In genomic region chr9:118907934-118908620, GRCm38 (mm10) we compare ENCODE assay signal across 8 mouse cellular contexts. TPM values are rescaled to one million over a fixed set of nuclear protein-coding genes. Genes with fewer than 3 reads are reported as not detected.
A peak's percentile ranks its signal among the peaks of the same experiment; 100 is the strongest.
DNase-seq lines count a peak whose midpoint lies in the region; ATAC-seq and TF ChIP-seq lines count a peak whose summit lies in the region.
"Had no signal": no experiment of that assay in that cellular context is flagged by ENCODE, and none has a peak within 500 bp of the region (broad histone marks: within the 10 kb centered on the region; RNA-seq: fewer than 3 reads in every experiment).

No protein-coding gene starts in this region.

- TF ChIP-seq RAD21 in MEL (IDR thresholded peaks at IDR 0.05; ENCODE audit: low read depth, low read length), result peak; percentile 76

- WGBS in lung, embryonic 15.5 days, result 44% methylated on average over 18 of the region's 18 CpGs

- no peak overlapping the region for H3K4me2 ChIP-seq in lung, embryonic 15.5 days
- H3K4me2 ChIP-seq: limb, embryonic 15.5 days had no signal

- intact Hi-C loops in heart, postnatal 10 days (cut with DNase I), result loop anchor here (1.0 kb wide), 2 partner anchors 302 to 319 kb away; partner anchors contain the start of gene Itga9

- no peak overlapping the region for H3K4me3 ChIP-seq in MEL (ENCODE audit: control insufficient read depth in 1 of 2, insufficient read depth in 1 of 2, low read depth in 2 of 2, low read length in 2 of 2)
- H3K4me3 ChIP-seq in embryonic fibroblast, embryonic 13.5 days (ENCODE audit: insufficient read depth, low read length), result no peak overlapping the region
- no peak overlapping the region for H3K4me3 ChIP-seq in lung, embryonic 15.5 days
- H3K4me3 ChIP-seq: limb, embryonic 15.5 days had no signal

- TF ChIP-seq EP300 in MEL (IDR thresholded peaks at IDR 0.05; ENCODE audit: low read depth in 1 of 2, low read length in 2 of 2), result peak in 1 of 2 experiments; percentile 39; a peak in 1 of 4 replicates

- H3K9ac ChIP-seq in MEL (ENCODE audit: control insufficient read depth, low read depth, low read length, poor library complexity, severe bottlenecking), result no peak overlapping the region
- H3K9ac ChIP-seq in lung, embryonic 15.5 days, result no peak overlapping the region
- H3K9ac ChIP-seq: limb, embryonic 15.5 days had no signal

- H3K9me3 ChIP-seq in MEL (replicated peaks; ENCODE audit: insufficient read depth, low read length), result no peaks in the 10 kb centered on the region
- no peaks in the 10 kb centered on the region for H3K9me3 ChIP-seq in lung, embryonic 15.5 days
- H3K9me3 ChIP-seq: limb, embryonic 15.5 days had no signal

- H3K4me1 ChIP-seq in MEL (ENCODE audit: control insufficient read depth in 1 of 2, insufficient read depth in 2 of 2, low read length in 2 of 2), result 0 out of 4 replicates have a peak, but pooled peaks cover 0 to 1% of the 10 kb centered on the region in 2 experiments
- H3K4me1 ChIP-seq in embryonic fibroblast, embryonic 13.5 days (ENCODE audit: control insufficient read depth, insufficient read depth, low read length), result no peaks in the 10 kb centered on the region
- H3K4me1 ChIP-seq in lung, embryonic 15.5 days, result peaks cover 5% of the 10 kb centered on the region

- H3K27me3 ChIP-seq in MEL (ENCODE audit: control insufficient read depth in 1 of 2, insufficient read depth in 2 of 2, low read length in 2 of 2), result peaks cover 0 to under 1% of the 10 kb centered on the region in 2 experiments; a peak in 2 of 4 replicates
- no peaks in the 10 kb centered on the region for H3K27me3 ChIP-seq in lung, embryonic 15.5 days
- H3K27me3 ChIP-seq: limb, embryonic 15.5 days had no signal

- H3K79me2 ChIP-seq in MEL (ENCODE audit: control insufficient read depth, insufficient read depth, low read length, poor library complexity), result no peaks in the 10 kb centered on the region

- H3K36me3 ChIP-seq in MEL (ENCODE audit: control insufficient read depth in 1 of 2, insufficient read depth in 2 of 2, low read length in 2 of 2), result peaks cover 0 to under 1% of the 10 kb centered on the region in 2 experiments; a peak in 1 of 4 replicates
- no peaks in the 10 kb centered on the region for H3K36me3 ChIP-seq in lung, embryonic 15.5 days
- H3K36me3 ChIP-seq: limb, embryonic 15.5 days had no signal

- DNase-seq in MEL (ENCODE audit: low read depth, low spot score), result peak; percentile 84
- peak; percentile 77 for DNase-seq in adrenal gland, postnatal 25 days
- peak; percentile 90 to 94 for DNase-seq in heart, postnatal 10 days
- DNase-seq in layer of hippocampus, adult 18-20 months (ENCODE audit: low spot score in 2 of 2), result peak; percentile 69 to 89
- DNase-seq in right cerebral cortex, postnatal 10 days (ENCODE audit: low spot score in 2 of 2), result peak; percentile 88 to 92

- TF ChIP-seq POLR2A in MEL (IDR thresholded peaks at IDR 0.05; ENCODE audit: control insufficient read depth in 1 of 2, insufficient read depth in 1 of 2, low read depth in 1 of 2, low read length in 2 of 2, poor library complexity in 1 of 2), result no peak
- no peak for TF ChIP-seq POLR2A in embryonic fibroblast, embryonic 13.5 days (IDR thresholded peaks at IDR 0.05; ENCODE audit: low read depth, low read length)

- TF ChIP-seq CTCF in MEL (IDR thresholded peaks at IDR 0.05 in 2 of 3, conservative IDR thresholded peaks at IDR 0.05 in 1 of 3; ENCODE audit: control insufficient read depth in 1 of 3, insufficient read depth in 1 of 3, low read depth in 2 of 3, low read length in 3 of 3, poor library complexity in 1 of 3, severe bottlenecking in 1 of 3), result peak; percentile 90 to 93 (median 92)
- TF ChIP-seq CTCF in embryonic fibroblast, embryonic 13.5 days (IDR thresholded peaks at IDR 0.05; ENCODE audit: borderline replicate concordance, insufficient read depth, low read length), result peak; percentile 68; the same call in 1 of the 2 replicates

- ATAC-seq in lung, embryonic 15.5 days (ENCODE audit: borderline replicate concordance, extremely low read depth, low FRiP score, low TSS enrichment), result peak; percentile 44; the same call in 1 of the 2 replicates

- no peak overlapping the region for H3K27ac ChIP-seq in MEL (ENCODE audit: control insufficient read depth, low read depth, low read length)
- no peak overlapping the region for H3K27ac ChIP-seq in embryonic fibroblast, embryonic 13.5 days (ENCODE audit: insufficient read depth, low read length)
- H3K27ac ChIP-seq in lung, embryonic 15.5 days, result no peak overlapping the region
- H3K27ac ChIP-seq: limb, embryonic 15.5 days had no signal

TF ChIP-seq in MEL, 35 proteins besides CTCF, POLR2A, EP300 and RAD21:
- TF ChIP-seq MAZ (IDR thresholded peaks at IDR 0.05; ENCODE audit: low read depth, low read length) (no peak), MYB (IDR thresholded peaks at IDR 0.05; ENCODE audit: low read depth, low read length) (no peak), SIN3A (IDR thresholded peaks at IDR 0.05; ENCODE audit: low read length) (0 out of 2 replicates have a peak, but pooled peaks have one; percentile 28), MXI1 (IDR thresholded peaks at IDR 0.05; ENCODE audit: low read depth, low read length) (no peak), UBTF (IDR thresholded peaks at IDR 0.05; ENCODE audit: borderline replicate concordance, insufficient read depth, low read depth, low read length) (no peak), TAL1 (IDR thresholded peaks at IDR 0.05; ENCODE audit: low read length) (no peak), RCOR1 (IDR thresholded peaks at IDR 0.05; ENCODE audit: low read depth, low read length) (no peak), NELFE (IDR thresholded peaks at IDR 0.05; ENCODE audit: low read depth, low read length) (no peak), JUND (IDR thresholded peaks at IDR 0.05; ENCODE audit: low read depth, low read length) (no peak), SMC3 (IDR thresholded peaks at IDR 0.05; ENCODE audit: low read depth, low read length) (peak; percentile 95), POLR2AphosphoS2 (IDR thresholded peaks at IDR 0.05; ENCODE audit: low read length) (no peak), USF2 (IDR thresholded peaks at IDR 0.05; ENCODE audit: borderline replicate concordance in 1 of 2, insufficient read depth in 1 of 2, low read depth in 1 of 2, low read length in 2 of 2) (no peak), MEF2A (IDR thresholded peaks at IDR 0.05; ENCODE audit: extremely low read depth, insufficient replicate concordance, low read depth, low read length, poor library complexity, severe bottlenecking) (no peak), NRF1 (IDR thresholded peaks at IDR 0.05; ENCODE audit: insufficient read depth, low read depth, low read length, poor library complexity, severe bottlenecking) (no peak), MAX (IDR thresholded peaks at IDR 0.05; ENCODE audit: low read length) (no peak), ZC3H11A (IDR thresholded peaks at IDR 0.05; ENCODE audit: low read depth, low read length) (peak; percentile 58), ELF1 (IDR thresholded peaks at IDR 0.05; ENCODE audit: low read depth, low read length) (no peak), POLR2AphosphoS5 (IDR thresholded peaks at IDR 0.05; ENCODE audit: borderline replicate concordance, low read depth, low read length) (no peak), TCF12 (IDR thresholded peaks at IDR 0.05; ENCODE audit: low read depth, low read length) (no peak), GABPA (IDR thresholded peaks at IDR 0.05; ENCODE audit: low read depth, low read length) (no peak), CHD2 (IDR thresholded peaks at IDR 0.05; ENCODE audit: low read length) (no peak), ETS1 (IDR thresholded peaks at IDR 0.05; ENCODE audit: low read depth, low read length) (no peak)

RNA-seq across cellular contexts. Expression of gene Ctdspl, which starts 18.2 kb away (rescaled TPM):
- total RNA-seq in MEL (2012; rRNA removed), result 15.3 and 15.9 TPM in 2 replicates
- 10 to 100 TPM in 1 of 2 experiments, not detected in 1; 20.7 TPM for polyA plus RNA-seq in MEL (2012; ENCODE audit: insufficient read depth in 1 of 2, insufficient read length in 2 of 2, low read depth in 1 of 2, low replicate concordance in 2 of 2, missing spikeins in 1 of 2)
- total RNA-seq in adrenal gland, postnatal 25 days (2021), result 27.2 and 31.3 TPM in 2 replicates
- polyA plus RNA-seq in embryonic fibroblast, embryonic 13.5 days (2011; ENCODE audit: insufficient read length, low read depth, missing spikeins), result 17.5 and 25.1 TPM in 2 replicates
- 10 to 100 TPM; 16.0 to 17.5 TPM for total RNA-seq in heart, postnatal 10 days (2021)
- 10 to 100 TPM; 25.1 to 27.1 TPM for total RNA-seq in layer of hippocampus, adult 18-20 months (2021)
- polyA plus RNA-seq in lung, embryonic 15.5 days (2015; fragmentation: Nextera tagmentation; extraction: Ambion mirVana), result 19.0 and 22.2 TPM in 2 replicates
